Comparison of ENCODE assay signal across 8 mouse cellular contexts in genomic region chr5:30281291-30281732, GRCm38 (mm10). TPM values are rescaled to one million over a fixed set of nuclear protein-coding genes. Genes with fewer than 3 reads are reported as not detected.
DNase-seq lines count a peak whose midpoint lies in the region; ATAC-seq and TF ChIP-seq lines count a peak whose summit lies in the region.

Drc1 (plus strand) TSS chr5:30281388.

- no peak within 1 kb of the TSS for H3K27ac ChIP-seq in ES-E14 (ENCODE audit: insufficient read depth, low read depth, low read length, poor library complexity, severe bottlenecking)
- H3K27ac ChIP-seq in forebrain, embryonic 10.5 days, result peak within 1 kb of the TSS; percentile 71
- H3K27ac ChIP-seq in left cerebral cortex, adult 2 months, result peak within 1 kb of the TSS; percentile 82
- no peak within 1 kb of the TSS for H3K27ac ChIP-seq in stomach, embryonic 16.5 days (ENCODE audit: low read length)

- H3K9me3 ChIP-seq in ES-E14 (ENCODE audit: control insufficient read depth, insufficient read depth, low read depth, low read length), result no peaks in the 10 kb centered on the region
- peaks cover 11% of the 10 kb centered on the region; the same call in 1 of the 2 replicates for H3K9me3 ChIP-seq in forebrain, embryonic 10.5 days
- H3K9me3 ChIP-seq in stomach, embryonic 16.5 days (replicated peaks; ENCODE audit: control insufficient read depth, low read length), result no peaks in the 10 kb centered on the region; the same call in 1 of the 2 replicates

- ATAC-seq in stomach, embryonic 16.5 days (ENCODE audit: insufficient read depth, low FRiP score), result no peak; the same call in 1 of the 2 replicates

- H3K9ac ChIP-seq in ES-E14 (ENCODE audit: insufficient read depth, low read depth, low read length, poor library complexity, severe bottlenecking), result peak within 1 kb of the TSS; percentile 62; the same call in 1 of the 2 replicates
- H3K9ac ChIP-seq in stomach, embryonic 16.5 days (ENCODE audit: low read length), result 0 out of 2 replicates have a peak within 1 kb of the TSS, but pooled peaks have one; percentile 9

- peak within 1 kb of the TSS; percentile 41 to 65 for H3K4me3 ChIP-seq in ES-E14 (ENCODE audit: insufficient read depth in 1 of 2, low read depth in 1 of 2, low read length in 2 of 2, poor library complexity in 1 of 2, severe bottlenecking in 1 of 2)
- peak within 1 kb of the TSS; percentile 63 for H3K4me3 ChIP-seq in forebrain, embryonic 10.5 days
- peak within 1 kb of the TSS; percentile 63 for H3K4me3 ChIP-seq in left cerebral cortex, adult 2 months
- peak within 1 kb of the TSS; percentile 38 for H3K4me3 ChIP-seq in stomach, embryonic 16.5 days (replicated peaks; ENCODE audit: low read length)

- peak within 1 kb of the TSS; percentile 56 for H3K4me2 ChIP-seq in stomach, embryonic 16.5 days (ENCODE audit: low read depth, low read length)

- in situ Hi-C loops in ES-E14 (cut with MboI; ENCODE audit: low sequenced_read_pairs in 2 of 2, unreplicated experiment in 2 of 2), result no loop called here

- H3K4me1 ChIP-seq in ES-E14 (ENCODE audit: control insufficient read depth in 2 of 2, insufficient read depth in 2 of 2, low read length in 2 of 2, poor library complexity in 1 of 2), result peaks cover 0 to 10% of the 10 kb centered on the region in 2 experiments; a peak in 2 of 4 replicates
- peaks cover 12% of the 10 kb centered on the region for H3K4me1 ChIP-seq in forebrain, embryonic 10.5 days
- H3K4me1 ChIP-seq in stomach, embryonic 16.5 days (ENCODE audit: control insufficient read depth, insufficient read depth, low read length), result peaks cover 5% of the 10 kb centered on the region; the same call in 1 of the 2 replicates

- no peak for DNase-seq in ES-E14 (ENCODE audit: low read depth, low spot score)
- DNase-seq in brain, adult 2 months (ENCODE audit: low read depth, low spot score), result peak; percentile 86
- DNase-seq in forebrain, embryonic 10.5 days (ENCODE audit: extremely low spot score, low spot score), result peak; percentile 72
- DNase-seq in heart, postnatal 36 days, result peak; percentile 13 to 31
- DNase-seq in left cerebral cortex, adult 2 months (ENCODE audit: extremely low spot score in 1 of 2, low spot score in 2 of 2), result peak; percentile 71 to 72
- peak; percentile 22 to 47 for DNase-seq in lung, postnatal 4 days
- no peak for DNase-seq in spleen, postnatal 4 days (ENCODE audit: low spot score in 2 of 2)

- WGBS in forebrain, embryonic 10.5 days, result under 1% methylated on average over 26 of the region's 26 CpGs
- 8% methylated on average over 26 of the region's 26 CpGs for WGBS in stomach, embryonic 16.5 days

- TF ChIP-seq CTCF in left cerebral cortex, adult 2 months (IDR thresholded peaks at IDR 0.05), result no peak

- intact Hi-C loops in heart, postnatal 36 days (cut with DNase I), result no loop called here
- intact Hi-C loops in left cerebral cortex, adult 2 months (cut with DNase I), result no loop called here

- no peaks in the 10 kb centered on the region for H3K36me3 ChIP-seq in ES-E14 (ENCODE audit: control insufficient read depth, insufficient read depth, low read length, poor library complexity, severe bottlenecking)
- H3K36me3 ChIP-seq in forebrain, embryonic 10.5 days (replicated peaks), result no peaks in the 10 kb centered on the region
- no peaks in the 10 kb centered on the region for H3K36me3 ChIP-seq in stomach, embryonic 16.5 days (ENCODE audit: control insufficient read depth, insufficient read depth, low read length)

- peaks cover 7% of the 10 kb centered on the region for H3K27me3 ChIP-seq in forebrain, embryonic 10.5 days (ENCODE audit: poor library complexity, severe bottlenecking)
- no peaks in the 10 kb centered on the region for H3K27me3 ChIP-seq in stomach, embryonic 16.5 days (ENCODE audit: control insufficient read depth, insufficient read depth, low read length)

TF ChIP-seq in ES-E14, 5 proteins besides CTCF, POLR2A, EP300 and RAD21:
- TF ChIP-seq MAFK (IDR thresholded peaks at IDR 0.05; ENCODE audit: insufficient read depth, low read depth, low read length) (no peak), ZNF384 (IDR thresholded peaks at IDR 0.05; ENCODE audit: low read depth, low read length) (no peak), ZC3H11A (IDR thresholded peaks at IDR 0.05; ENCODE audit: borderline replicate concordance, low read depth, low read length) (no peak), CHD2 (IDR thresholded peaks at IDR 0.05; ENCODE audit: low read depth, low read length) (no peak), HCFC1 (IDR thresholded peaks at IDR 0.05; ENCODE audit: borderline replicate concordance, insufficient read depth, low read length) (no peak)

RNA-seq across cellular contexts. Expression of gene Drc1, which starts in this region (rescaled TPM):
- total RNA-seq in ES-E14 (2012; rRNA removed), result 0.54 and 0.74 TPM in 2 replicates
- polyA plus RNA-seq in forebrain, embryonic 10.5 days (2016; fragmentation: Nextera tagmentation; extraction: Ambion mirVana), result 0.28 and 0.48 TPM in 2 replicates
- total RNA-seq in heart, postnatal 36 days (2021), result under 1 TPM in 1 of 2 experiments, not detected in 1; 0.11 TPM
- total RNA-seq in left cerebral cortex, adult 2 months (2021), result 10 to 100 TPM; 15.2 to 19.2 TPM
- polyA plus RNA-seq in stomach, embryonic 16.5 days (2015; fragmentation: Nextera tagmentation; extraction: Ambion mirVana), result 0.59 and 1.4 TPM in 2 replicates

Comparison
In these comparisons a context has a peak if more than half of its experiments do, and no peak if none do; other contexts are left out.
1. Peak in DNase-seq, H3K4me3 ChIP-seq and H3K27ac ChIP-seq in forebrain, embryonic 10.5 days; RNA of the gene not detected or under 1 TPM.
2. Peak in DNase-seq in heart, postnatal 36 days; RNA of the gene not detected or under 1 TPM.
3. DNase-seq: peak in brain, adult 2 months (single experiment), left cerebral cortex, adult 2 months (2 of 2) and lung, postnatal 4 days (2 of 2); none in ES-E14 (single experiment) and spleen, postnatal 4 days (0 of 2).
4. Peak in every context shown above with its lines, with median percentiles within 50 percentile points of each other: H3K4me3 ChIP-seq.